Mouse (Mus musculus) lung, postnatal 0 days (tissue): ENCODE measurements around the gene Gpr37l1. TPM values are rescaled to one million over a fixed set of nuclear protein-coding genes. Genes with fewer than 3 reads are reported as not detected.

ENCODE experiments used
- ATAC-seq: fragments of 200-750 bp; cut with Nextera tagmentation; 2 replicates; pipeline ENCODE4 v1.8.0; 2017; ENCODE audit warnings: moderate library complexity
- DNase-seq: peaks from one replicate; pipeline ENCODE4 v3.0.0-alpha.2; 2016; ENCODE audit warnings: low spot score
- H3K27ac ChIP-seq: fragments of 300-500 bp; sonication (generic); 2 replicates; pipeline ENCODE4 v1.5.1; 2014; ENCODE audit warnings: antibody characterized with exemption, mild to moderate bottlenecking, low read length, mixed read lengths
- H3K27me3 ChIP-seq: fragments of 300-500 bp; sonication (generic); replicated peaks from 2 replicates; pipeline ENCODE4 v1.6.1; 2014; ENCODE audit warnings: low read length, mixed read lengths; ENCODE audit not compliant: insufficient read depth
- H3K36me3 ChIP-seq: fragments of 300-500 bp; sonication (generic); 2 replicates; pipeline ENCODE4 v1.6.1; 2014; ENCODE audit warnings: low read length, mixed read lengths; ENCODE audit not compliant: insufficient read depth
- H3K4me1 ChIP-seq: fragments of 300-500 bp; sonication (generic); 2 replicates; pipeline ENCODE4 v1.6.1; 2014; ENCODE audit warnings: antibody characterized with exemption, low read depth, low read length, mixed read lengths; ENCODE audit not compliant: insufficient read depth
- H3K4me2 ChIP-seq: fragments of 300-500 bp; sonication (generic); replicated peaks from 2 replicates; pipeline ENCODE4 v1.6.1; 2014; ENCODE audit warnings: low read depth, mild to moderate bottlenecking, low read length, moderate library complexity, mixed read lengths
- H3K4me3 ChIP-seq: fragments of 300-500 bp; sonication (generic); 2 replicates; pipeline ENCODE4 v1.5.1; 2014; ENCODE audit warnings: low read depth, low read length
- H3K9ac ChIP-seq: fragments of 300-500 bp; sonication (generic); replicated peaks from 2 replicates; pipeline ENCODE4 v1.6.1; 2014; ENCODE audit warnings: low read depth, mild to moderate bottlenecking
- H3K9me3 ChIP-seq: fragments of 300-500 bp; sonication (generic); 2 replicates; pipeline ENCODE4 v1.6.1; 2016; ENCODE audit warnings: low read length, mixed read lengths
- CTCF ChIP-seq: IDR thresholded peaks from 2 replicates; pipeline ENCODE4 v1.5.1; 2016; ENCODE audit warnings: antibody characterized with exemption, mild to moderate bottlenecking
- EP300 ChIP-seq: IDR thresholded peaks from 2 replicates; pipeline ENCODE4 v1.6.1; 2016; ENCODE audit warnings: antibody characterized with exemption, mild to moderate bottlenecking, control low read depth
- WGBS: fragments of 180-500 bp; shearing (Covaris S2); extraction: QIAGEN DNeasy Blood & Tissue Kit; methylation state at CpG from one replicate; pipeline ENCODE4 v1.1.7; 2014; 5-methylcytosine and 5-hydroxymethylcytosine counted together
- polyA plus RNA-seq: library from polyadenylated mRNA; unstranded; fragments of >200 nt; fragmentation: Nextera tagmentation; extraction: Ambion mirVana; gene quantifications from 2 replicates; pipeline ENCODE4 v1.2.1, GENCODE M21; 2015

Gene Gpr37l1
- polyA plus RNA-seq, 1 experiment from 2014 or later, result 0.06 TPM

DNA sequence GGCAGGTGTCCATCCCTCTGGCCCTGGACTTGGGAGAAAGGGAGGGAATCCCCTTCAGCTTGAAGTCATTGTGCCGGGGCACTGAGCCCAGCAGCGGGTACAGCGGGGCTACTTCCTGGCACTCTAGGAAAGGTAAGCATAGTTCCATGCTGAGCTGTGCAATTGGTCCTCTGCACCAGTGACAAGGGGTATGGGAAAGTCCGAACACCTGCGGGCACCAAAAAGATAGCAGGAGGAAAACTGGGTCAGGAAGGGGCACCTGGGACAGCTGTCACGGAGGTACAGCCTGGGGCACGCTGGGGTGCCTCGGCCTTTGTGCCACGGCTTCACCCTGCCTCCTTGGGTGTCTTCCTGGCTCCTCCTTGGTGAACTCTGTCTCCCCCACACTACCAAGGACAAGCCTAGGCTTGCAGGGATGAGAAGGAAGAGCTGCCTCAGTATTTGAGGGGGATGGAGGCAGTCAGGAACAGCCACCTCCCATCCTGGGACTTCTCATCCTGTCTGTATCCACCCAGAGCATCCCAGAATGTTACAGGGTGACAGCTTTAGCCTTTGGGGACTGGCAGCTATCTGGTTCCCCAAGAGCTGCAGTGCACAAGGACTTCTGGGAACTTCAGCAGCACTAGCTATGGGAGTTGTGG lies 37.8 kb downstream of the Gpr37l1 start:
- Histone ChIP-seq H3K27me3 (no peaks in the 10 kb centered on the region; the same call in 1 of the 2 replicates), H3K4me2 (no peak overlapping the region), H3K4me3 (no peak overlapping the region), H3K9ac (no peak overlapping the region), H3K9me3 (no peaks in the 10 kb centered on the region), H3K4me1 (no peaks in the 10 kb centered on the region), H3K36me3 (no peaks in the 10 kb centered on the region), H3K27ac (no peak overlapping the region)
- WGBS, result 77% methylated on average over 8 of the region's 9 CpGs
- ATAC-seq (no peak), DNase-seq (no peak)
- TF ChIP-seq EP300, result no peak
- no peak for TF ChIP-seq CTCF

DNA sequence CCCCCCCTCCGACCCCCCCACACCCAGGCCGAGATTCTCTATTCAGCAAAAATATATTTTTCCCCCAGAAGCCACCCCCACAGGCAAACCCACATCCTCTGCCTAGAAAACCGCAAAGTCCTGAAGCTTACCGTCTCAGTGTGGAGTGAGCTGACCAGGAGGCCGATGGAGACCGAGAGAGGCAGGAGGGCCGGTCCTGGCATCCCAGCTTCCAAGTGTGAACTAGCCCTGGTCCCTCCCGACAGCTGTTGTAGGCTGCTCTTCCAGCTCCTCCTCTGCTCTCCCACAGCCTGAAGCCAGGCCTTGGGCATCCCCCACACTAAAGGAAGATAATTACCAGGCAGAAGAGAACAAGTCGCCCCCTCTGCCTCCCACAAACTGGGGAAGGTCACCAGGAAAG lies 38.5 kb downstream of the Gpr37l1 start:
- TF ChIP-seq CTCF (no peak), EP300 (no peak)
- ATAC-seq (no peak), DNase-seq (no peak)
- WGBS, result 35% methylated on average over 9 of the region's 9 CpGs
- no peaks in the 10 kb centered on the region for H3K36me3 ChIP-seq
- H3K4me3 ChIP-seq, result no peak overlapping the region
- H3K9ac ChIP-seq, result no peak overlapping the region
- H3K27me3 ChIP-seq, result no peaks in the 10 kb centered on the region; the same call in 1 of the 2 replicates
- no peaks in the 10 kb centered on the region for H3K4me1 ChIP-seq
- H3K9me3 ChIP-seq, result no peaks in the 10 kb centered on the region
- no peak overlapping the region for H3K27ac ChIP-seq
- no peak overlapping the region for H3K4me2 ChIP-seq

DNA sequence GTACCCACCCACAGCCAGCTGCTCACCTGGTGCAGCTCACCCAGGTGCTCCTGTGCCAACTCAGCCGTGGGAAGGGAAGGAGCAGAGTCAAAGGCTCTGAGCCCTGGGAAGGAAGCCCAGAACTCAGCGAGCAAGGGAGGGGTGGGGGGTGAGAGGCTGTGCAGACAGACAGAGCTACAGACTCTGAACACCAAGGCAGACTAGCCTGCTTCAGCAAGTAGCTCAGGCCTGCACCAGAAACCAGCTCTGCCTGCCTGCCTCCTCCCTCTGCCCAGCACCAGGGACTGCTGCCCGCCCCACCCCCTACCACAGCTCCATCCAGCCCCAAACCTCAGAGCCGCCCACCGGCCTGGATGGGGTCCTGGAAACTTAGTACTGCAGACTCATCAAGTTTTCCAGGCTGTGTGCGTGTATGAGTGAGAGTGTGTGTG lies 39.5 kb downstream of the Gpr37l1 start:
- Histone ChIP-seq H3K9me3 (no peaks in the 10 kb centered on the region), H3K27ac (no peak overlapping the region), H3K4me1 (no peaks in the 10 kb centered on the region), H3K4me2 (no peak overlapping the region), H3K4me3 (no peak overlapping the region), H3K27me3 (no peaks in the 10 kb centered on the region; the same call in 1 of the 2 replicates), H3K36me3 (no peaks in the 10 kb centered on the region), H3K9ac (no peak overlapping the region)
- no peak for TF ChIP-seq EP300
- no peak for TF ChIP-seq CTCF
- ATAC-seq (no peak), DNase-seq (no peak)
- 50% methylated on average over 4 of the region's 6 CpGs for WGBS

DNA sequence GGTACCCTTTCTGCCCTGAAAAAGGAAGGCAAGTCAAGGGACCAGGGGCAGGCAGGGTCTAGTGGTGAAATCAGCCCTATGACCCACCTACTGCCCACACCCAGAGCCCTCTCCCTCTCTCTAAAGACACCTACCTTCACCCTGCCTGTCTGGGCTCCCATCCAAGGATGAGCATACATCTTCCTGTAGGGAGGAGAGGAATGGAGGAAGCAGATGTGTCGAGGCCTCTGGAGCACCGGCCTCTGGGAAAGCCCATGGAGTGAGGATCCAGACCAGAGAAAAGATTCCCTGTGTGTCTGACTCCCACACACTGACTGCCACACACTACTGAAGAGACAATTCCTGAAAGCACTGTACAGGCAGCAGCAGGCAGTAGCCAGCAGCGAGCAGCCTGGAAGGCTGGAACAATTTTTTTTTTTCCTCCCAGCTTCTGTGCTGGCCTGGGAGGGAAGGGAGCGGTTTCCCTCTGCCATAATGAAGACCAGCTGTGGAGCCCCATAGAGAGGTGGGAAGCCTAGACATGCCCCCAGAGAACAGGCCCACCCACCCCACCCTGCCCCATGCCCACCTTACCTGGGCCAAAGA lies 40.9 kb downstream of the Gpr37l1 start:
- H3K4me1 ChIP-seq, result no peaks in the 10 kb centered on the region
- H3K36me3 ChIP-seq, result no peaks in the 10 kb centered on the region
- 53% methylated on average over 4 of the region's 4 CpGs for WGBS
- H3K27ac ChIP-seq, result no peak overlapping the region
- H3K9ac ChIP-seq, result no peak overlapping the region
- DNase-seq, result no peak
- H3K27me3 ChIP-seq, result no peaks in the 10 kb centered on the region; the same call in 1 of the 2 replicates
- H3K9me3 ChIP-seq, result no peaks in the 10 kb centered on the region
- ATAC-seq, result no peak
- TF ChIP-seq EP300 (no peak), CTCF (no peak)
- H3K4me2 ChIP-seq, result no peak overlapping the region
- no peak overlapping the region for H3K4me3 ChIP-seq

DNA sequence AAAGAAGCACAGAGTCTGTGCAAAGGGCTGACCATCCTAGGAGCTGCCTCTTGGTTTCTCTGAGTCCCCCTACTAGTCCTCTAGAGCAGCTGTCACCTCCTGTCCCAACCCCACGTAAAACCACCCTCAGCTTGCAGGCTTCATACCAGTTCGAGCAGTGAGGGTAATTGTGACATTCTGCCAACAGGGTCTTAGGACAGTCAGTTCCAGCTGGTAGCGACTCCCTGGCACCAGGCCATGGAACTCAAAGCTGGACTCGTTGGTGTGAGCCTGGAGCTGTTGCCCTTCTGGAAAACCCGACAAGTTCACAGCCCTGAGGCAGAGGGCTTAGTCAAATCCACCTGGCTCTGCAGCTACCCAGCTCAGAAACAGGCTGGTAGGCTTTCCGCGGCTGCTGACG lies 41.5 kb downstream of the Gpr37l1 start:
- Histone ChIP-seq H3K27ac (no peak overlapping the region), H3K9me3 (no peaks in the 10 kb centered on the region), H3K9ac (no peak overlapping the region), H3K27me3 (no peaks in the 10 kb centered on the region; the same call in 1 of the 2 replicates), H3K4me3 (no peak overlapping the region), H3K4me2 (no peak overlapping the region), H3K4me1 (no peaks in the 10 kb centered on the region), H3K36me3 (no peaks in the 10 kb centered on the region)
- peak; percentile 60 for ATAC-seq
- TF ChIP-seq EP300 (no peak), CTCF (no peak)
- WGBS, result 42% methylated on average over 8 of the region's 8 CpGs
- peak; percentile 46 for DNase-seq

DNA sequence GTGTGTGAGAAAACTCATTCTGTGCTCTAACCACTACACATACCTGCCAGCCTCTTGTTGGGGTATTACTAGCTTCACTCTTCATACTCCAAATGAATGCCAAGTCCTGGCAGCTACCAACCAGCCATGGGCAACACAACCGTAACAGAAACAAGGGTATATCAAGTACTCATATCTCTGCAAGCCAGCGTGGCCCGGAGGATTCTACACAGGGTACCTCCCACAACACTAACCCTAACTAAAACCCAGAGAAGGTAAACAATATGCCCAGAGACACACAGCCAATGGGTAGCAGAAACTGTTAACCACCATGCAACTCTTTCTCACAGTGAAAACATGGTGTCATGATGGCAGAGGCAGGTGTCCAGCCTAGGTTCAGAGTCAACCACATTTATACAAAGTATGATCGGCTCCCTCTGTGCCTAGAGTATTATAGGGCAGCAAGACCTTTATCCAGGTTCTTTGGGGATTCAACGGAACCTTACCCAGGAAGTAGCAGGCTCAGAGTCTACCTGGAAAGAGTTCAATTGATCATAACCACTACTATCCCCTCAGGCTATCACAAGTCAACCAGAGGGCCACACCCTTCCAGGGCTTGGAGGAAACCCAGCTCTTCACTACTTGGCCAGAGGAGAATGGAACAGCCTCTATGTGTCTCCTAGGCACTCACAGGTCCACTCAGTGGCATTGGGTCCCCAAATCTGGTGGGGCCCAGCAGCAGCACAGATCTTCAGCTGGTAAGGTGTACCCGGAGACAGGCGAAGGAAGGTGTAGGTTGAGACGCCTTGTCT lies 42.7 kb downstream of the Gpr37l1 start:
- H3K9ac ChIP-seq, result no peak overlapping the region
- H3K27me3 ChIP-seq, result no peaks in the 10 kb centered on the region; the same call in 1 of the 2 replicates
- H3K4me3 ChIP-seq, result no peak overlapping the region
- H3K36me3 ChIP-seq, result no peaks in the 10 kb centered on the region
- no peak overlapping the region for H3K27ac ChIP-seq
- ATAC-seq, result no peak
- no peak for DNase-seq
- TF ChIP-seq EP300, result no peak
- TF ChIP-seq CTCF, result no peak
- no peaks in the 10 kb centered on the region for H3K4me1 ChIP-seq
- H3K9me3 ChIP-seq, result no peaks in the 10 kb centered on the region
- no peak overlapping the region for H3K4me2 ChIP-seq
- WGBS, result 92% methylated on average over 8 of the region's 8 CpGs
